Mouse (Mus musculus): Measurements from ENCODE around the gene Thbs3.

- no peak for TF ChIP-seq GATA1 (IDR thresholded peaks at IDR 0.05; ENCODE audit: borderline replicate concordance, low read length)
- TF ChIP-seq FLI1 (IDR thresholded peaks at IDR 0.05; ENCODE audit: low read length), result no peak
These were observed 27.4 kb downstream of the Thbs3 start for GRCm38 (mm10) chr3:89242331-89242895.
